Comparison of ENCODE assay signal across 12 mouse cellular contexts in genomic region chr19:57580962-57581361, GRCm38 (mm10). TPM values are rescaled to one million over a fixed set of nuclear protein-coding genes. Genes with fewer than 3 reads are reported as not detected.
DNase-seq lines count a peak whose midpoint lies in the region; ATAC-seq and TF ChIP-seq lines count a peak whose summit lies in the region.
"Had no signal": no experiment of that assay in that cellular context is flagged by ENCODE, and none has a peak within 500 bp of the region (broad histone marks: within the 10 kb centered on the region; RNA-seq: fewer than 3 reads in every experiment).

No protein-coding gene starts in this region.

- H3K27me3 ChIP-seq in heart, adult 2 months (ENCODE audit: control insufficient read depth, insufficient read depth, low read length), result no peaks in the 10 kb centered on the region
- H3K27me3 ChIP-seq in heart, embryonic 11.5 days (ENCODE audit: control insufficient read depth, insufficient read depth, low read length), result no peaks in the 10 kb centered on the region
- no peaks in the 10 kb centered on the region for H3K27me3 ChIP-seq in hindbrain, embryonic 12.5 days
- H3K27me3 ChIP-seq: forebrain, embryonic 12.5 days had no signal

- TF ChIP-seq CTCF in heart, adult 2 months (IDR thresholded peaks at IDR 0.05), result no peak

- H3K36me3 ChIP-seq in heart, adult 2 months (ENCODE audit: control insufficient read depth, insufficient read depth, low read length), result no peaks in the 10 kb centered on the region
- H3K36me3 ChIP-seq in heart, embryonic 11.5 days (ENCODE audit: control insufficient read depth, insufficient read depth, low read length), result no peaks in the 10 kb centered on the region
- H3K36me3 ChIP-seq in hindbrain, embryonic 12.5 days, result no peaks in the 10 kb centered on the region
- H3K36me3 ChIP-seq: forebrain, embryonic 12.5 days; G1E had no signal

- no peak overlapping the region for H3K4me2 ChIP-seq in heart, embryonic 11.5 days
- no peak overlapping the region for H3K4me2 ChIP-seq in hindbrain, embryonic 12.5 days (replicated peaks)
- H3K4me2 ChIP-seq: forebrain, embryonic 12.5 days had no signal

- no peak overlapping the region for H3K9ac ChIP-seq in heart, adult 2 months (ENCODE audit: low read depth, low read length)
- no peak overlapping the region for H3K9ac ChIP-seq in heart, embryonic 11.5 days (ENCODE audit: low read depth, low read length)
- H3K9ac ChIP-seq in hindbrain, embryonic 12.5 days, result no peak overlapping the region
- H3K9ac ChIP-seq: forebrain, embryonic 12.5 days; liver, embryonic 14.5 days had no signal

- TF ChIP-seq POLR2A in heart, adult 2 months (IDR thresholded peaks at IDR 0.05; ENCODE audit: insufficient read depth, low read depth, low read length), result no peak

- no peak for ATAC-seq in heart, embryonic 11.5 days (replicated peaks; ENCODE audit: insufficient number of reproducible peaks, low FRiP score, low TSS enrichment)
- no peak for ATAC-seq in hindbrain, embryonic 12.5 days (ENCODE audit: low FRiP score)

- peak; percentile 78 to 85 for DNase-seq in cerebellum, postnatal 10 days
- no peak for DNase-seq in cerebellum, adult 11 months
- DNase-seq in heart, adult 2 months, result peak; percentile 18 to 27
- DNase-seq in heart, postnatal 4 days, result peak; percentile 20
- DNase-seq in right cerebral cortex, adult 18-20 months, result peak; percentile 73
- no peak for DNase-seq in retina, postnatal 1 day
- DNase-seq: kidney, adult 8-10 months had no signal

- no peak overlapping the region for H3K4me3 ChIP-seq in heart, adult 2 months
- no peak overlapping the region for H3K4me3 ChIP-seq in heart, embryonic 11.5 days (ENCODE audit: low read depth, low read length)
- H3K4me3 ChIP-seq in hindbrain, embryonic 12.5 days, result no peak overlapping the region
- H3K4me3 ChIP-seq: forebrain, embryonic 12.5 days had no signal

- H3K79me2 ChIP-seq in heart, adult 2 months (replicated peaks; ENCODE audit: control insufficient read depth, insufficient read depth, low read length), result no peaks in the 10 kb centered on the region

- no peaks in the 10 kb centered on the region for H3K4me1 ChIP-seq in heart, adult 2 months (ENCODE audit: control insufficient read depth, insufficient read depth, low read length)
- H3K4me1 ChIP-seq in heart, embryonic 11.5 days (ENCODE audit: control insufficient read depth, insufficient read depth, low read length), result no peaks in the 10 kb centered on the region
- peaks cover 11% of the 10 kb centered on the region for H3K4me1 ChIP-seq in hindbrain, embryonic 12.5 days

- intact Hi-C loops in heart, adult 2 months (cut with DNase I), result no loop called here

- H3K27ac ChIP-seq in heart, adult 2 months, result no peak overlapping the region
- H3K27ac ChIP-seq in heart, embryonic 11.5 days (ENCODE audit: low read depth, low read length), result no peak overlapping the region
- no peak overlapping the region for H3K27ac ChIP-seq in hindbrain, embryonic 12.5 days
- H3K27ac ChIP-seq: forebrain, embryonic 12.5 days; liver, embryonic 14.5 days had no signal

- WGBS in heart, adult 2 months, result 42% methylated on average over 7 of the region's 7 CpGs
- WGBS in heart, embryonic 11.5 days (ENCODE audit: insufficient replicate concordance), result 77% methylated on average over 7 of the region's 7 CpGs
- WGBS in hindbrain, embryonic 12.5 days, result 83% methylated on average over 7 of the region's 7 CpGs

- TF ChIP-seq EP300 in heart, adult 2 months (IDR thresholded peaks at IDR 0.05; ENCODE audit: insufficient read depth, low read depth, low read length), result no peak

- no peaks in the 10 kb centered on the region for H3K9me3 ChIP-seq in heart, embryonic 11.5 days (replicated peaks; ENCODE audit: control insufficient read depth, low read length)
- H3K9me3 ChIP-seq in hindbrain, embryonic 12.5 days (replicated peaks), result no peaks in the 10 kb centered on the region
- H3K9me3 ChIP-seq: forebrain, embryonic 12.5 days; G1E had no signal

RNA-seq across cellular contexts. Expression of gene Atrnl1, which starts 29.9 kb away (rescaled TPM):
- total RNA-seq in heart, adult 2 months (2021), result 10 to 100 TPM; 13.4 to 14.2 TPM
- polyA plus RNA-seq in heart, adult 2 months (2012; rRNA removed), result 6.3 and 10.0 TPM in 2 replicates
- polyA plus RNA-seq in heart, embryonic 11.5 days (2014; fragmentation: Nextera tagmentation; extraction: Ambion mirVana), result 4.0 and 4.4 TPM in 2 replicates
- 10 to 100 TPM; 24.9 to 25.6 TPM for total RNA-seq in heart, postnatal 4 days (2021)
- polyA plus RNA-seq in hindbrain, embryonic 12.5 days (2016; fragmentation: Nextera tagmentation; extraction: Ambion mirVana), result 12.4 and 13.3 TPM in 2 replicates

Comparison
In these comparisons a context has a peak if more than half of its experiments do, and no peak if none do; other contexts are left out.
1. DNase-seq: peak in cerebellum, postnatal 10 days (2 of 2), heart, adult 2 months (2 of 2), heart, postnatal 4 days (single experiment) and right cerebral cortex, adult 18-20 months (single experiment); none in cerebellum, adult 11 months (single experiment) and retina, postnatal 1 day (single experiment).